In genomic region chr10:118161131-118161530, GRCm38 (mm10) we compare ENCODE assay signal across 14 mouse cellular contexts. TPM values are rescaled to one million over a fixed set of nuclear protein-coding genes. Genes with fewer than 3 reads are reported as not detected.
DNase-seq lines count a peak whose midpoint lies in the region; ATAC-seq and TF ChIP-seq lines count a peak whose summit lies in the region.
"Had no signal": no experiment of that assay in that cellular context is flagged by ENCODE, and none has a peak within 500 bp of the region (broad histone marks: within the 10 kb centered on the region; RNA-seq: fewer than 3 reads in every experiment).

No protein-coding gene starts in this region.

- no peak for TF ChIP-seq CTCF in MEL (IDR thresholded peaks at IDR 0.05 in 2 of 3, conservative IDR thresholded peaks at IDR 0.05 in 1 of 3; ENCODE audit: control insufficient read depth in 1 of 3, insufficient read depth in 1 of 3, low read depth in 2 of 3, low read length in 3 of 3, poor library complexity in 1 of 3, severe bottlenecking in 1 of 3)

- peaks cover 0 to 3% of the 10 kb centered on the region in 2 experiments; a peak in 2 of 4 replicates for H3K36me3 ChIP-seq in MEL (ENCODE audit: control insufficient read depth in 1 of 2, insufficient read depth in 2 of 2, low read length in 2 of 2)

- H3K79me2 ChIP-seq in MEL (ENCODE audit: control insufficient read depth, insufficient read depth, low read length, poor library complexity), result no peaks in the 10 kb centered on the region; the same call in 1 of the 2 replicates

- TF ChIP-seq RAD21 in MEL (IDR thresholded peaks at IDR 0.05; ENCODE audit: low read depth, low read length), result no peak

- no peak overlapping the region for H3K4me3 ChIP-seq in MEL (ENCODE audit: control insufficient read depth in 1 of 2, insufficient read depth in 1 of 2, low read depth in 2 of 2, low read length in 2 of 2)
- H3K4me3 ChIP-seq: forebrain, embryonic 15.5 days; heart, embryonic 10.5 days; hindbrain, embryonic 15.5 days; kidney, embryonic 15.5 days; liver, embryonic 13.5 days had no signal

- peak; percentile 36 for DNase-seq in MEL (ENCODE audit: low read depth, low spot score)
- peak; percentile 17 to 42 for DNase-seq in layer of hippocampus, postnatal 25 days (ENCODE audit: extremely low spot score in 1 of 2, low spot score in 1 of 2)
- DNase-seq in lung, postnatal 36 days, result peak; percentile 28
- no peak for DNase-seq in gastrocnemius, adult 8-10 months (ENCODE audit: low spot score in 2 of 2)
- no peak for DNase-seq in T-cell, adult 2 months (ENCODE audit: low spot score)
- DNase-seq: liver, embryonic 13.5 days had no signal

- no peaks in the 10 kb centered on the region for H3K9me3 ChIP-seq in MEL (replicated peaks; ENCODE audit: insufficient read depth, low read length)
- H3K9me3 ChIP-seq: forebrain, embryonic 15.5 days; heart, embryonic 10.5 days; hindbrain, embryonic 15.5 days; kidney, embryonic 15.5 days; liver, embryonic 13.5 days had no signal

- no peak overlapping the region for H3K9ac ChIP-seq in MEL (ENCODE audit: control insufficient read depth, low read depth, low read length, poor library complexity, severe bottlenecking)
- H3K9ac ChIP-seq: forebrain, embryonic 15.5 days; hindbrain, embryonic 15.5 days; kidney, embryonic 15.5 days; liver, embryonic 13.5 days had no signal

- H3K4me1 ChIP-seq in MEL (ENCODE audit: control insufficient read depth in 1 of 2, insufficient read depth in 2 of 2, low read length in 2 of 2), result no peaks in the 10 kb centered on the region
- H3K4me1 ChIP-seq: forebrain, embryonic 15.5 days; heart, embryonic 10.5 days; hindbrain, embryonic 15.5 days; kidney, embryonic 15.5 days; liver, embryonic 13.5 days had no signal

- no peak for TF ChIP-seq EP300 in MEL (IDR thresholded peaks at IDR 0.05; ENCODE audit: low read depth in 1 of 2, low read length in 2 of 2)

- peak; percentile 97 for ATAC-seq in frontal cortex, adult (ENCODE audit: low TSS enrichment)
- ATAC-seq in activated CD4-positive, CD25-positive, alpha-beta regulatory T cell, adult 4 months, result no peak
- ATAC-seq: forebrain, embryonic 15.5 days had no signal

- no peaks in the 10 kb centered on the region for H3K27me3 ChIP-seq in MEL (ENCODE audit: control insufficient read depth in 1 of 2, insufficient read depth in 2 of 2, low read length in 2 of 2)
- H3K27me3 ChIP-seq: CH12.LX; forebrain, embryonic 15.5 days; hindbrain, embryonic 15.5 days; kidney, embryonic 15.5 days; liver, embryonic 13.5 days had no signal

- no peak for TF ChIP-seq POLR2A in MEL (IDR thresholded peaks at IDR 0.05; ENCODE audit: control insufficient read depth in 1 of 2, insufficient read depth in 1 of 2, low read depth in 1 of 2, low read length in 2 of 2, poor library complexity in 1 of 2)

- no peak overlapping the region for H3K27ac ChIP-seq in MEL (ENCODE audit: control insufficient read depth, low read depth, low read length)
- H3K27ac ChIP-seq: forebrain, embryonic 15.5 days; heart, embryonic 10.5 days; hindbrain, embryonic 15.5 days; kidney, embryonic 15.5 days; liver, embryonic 13.5 days had no signal

TF ChIP-seq in MEL, 35 proteins besides CTCF, POLR2A, EP300 and RAD21:
- TF ChIP-seq NELFE (IDR thresholded peaks at IDR 0.05; ENCODE audit: low read depth, low read length) (no peak), NRF1 (IDR thresholded peaks at IDR 0.05; ENCODE audit: insufficient read depth, low read depth, low read length, poor library complexity, severe bottlenecking) (no peak), MXI1 (IDR thresholded peaks at IDR 0.05; ENCODE audit: low read depth, low read length) (no peak), BHLHE40 (IDR thresholded peaks at IDR 0.05; ENCODE audit: borderline replicate concordance, low read depth, low read length) (no peak), ZKSCAN1 (IDR thresholded peaks at IDR 0.05; ENCODE audit: low read depth, low read length) (no peak), USF1 (IDR thresholded peaks at IDR 0.05; ENCODE audit: low read depth, low read length) (no peak), CHD1 (IDR thresholded peaks at IDR 0.05; ENCODE audit: low read depth, low read length) (no peak), CHD2 (IDR thresholded peaks at IDR 0.05; ENCODE audit: low read length) (no peak), POLR2AphosphoS2 (IDR thresholded peaks at IDR 0.05; ENCODE audit: low read length) (no peak), MAFK (IDR thresholded peaks at IDR 0.05; ENCODE audit: borderline replicate concordance, low read depth, low read length) (no peak), MAZ (IDR thresholded peaks at IDR 0.05; ENCODE audit: low read depth, low read length) (no peak), JUND (IDR thresholded peaks at IDR 0.05; ENCODE audit: low read depth, low read length) (no peak), KAT2A (conservative IDR thresholded peaks at IDR 0.05; ENCODE audit: low read depth, low read length) (no peak), SIN3A (IDR thresholded peaks at IDR 0.05; ENCODE audit: low read length) (no peak), USF2 (IDR thresholded peaks at IDR 0.05; ENCODE audit: borderline replicate concordance in 1 of 2, insufficient read depth in 1 of 2, low read depth in 1 of 2, low read length in 2 of 2) (no peak), GATA1 (IDR thresholded peaks at IDR 0.05; ENCODE audit: low read depth, low read length) (no peak), SMC3 (IDR thresholded peaks at IDR 0.05; ENCODE audit: low read depth, low read length) (no peak)

RNA-seq across cellular contexts. Expression of gene Mdm1, which starts 19.5 kb away (rescaled TPM):
- 27.9 and 28.0 TPM in 2 replicates for total RNA-seq in MEL (2012; rRNA removed)
- polyA plus RNA-seq in MEL (2012; ENCODE audit: insufficient read depth in 1 of 2, insufficient read length in 2 of 2, low read depth in 1 of 2, low replicate concordance in 2 of 2, missing spikeins in 1 of 2), result 10 to 100 TPM in 1 of 2 experiments, not detected in 1; 44.5 TPM
- 10 to 100 TPM in 1 of 2 experiments, 1 to 10 TPM in 1; 8.4 to 10.1 TPM for total RNA-seq in layer of hippocampus, postnatal 25 days (2021)
- total RNA-seq in gastrocnemius, adult 8-10 months (2022), result 1 to 10 TPM; 1.1 to 1.8 (median 1.6) TPM
- 10 to 100 TPM in 1 of 2 experiments, 1 to 10 TPM in 1; 6.3 to 10.3 TPM for polyA plus RNA-seq in activated CD4-positive, CD25-positive, alpha-beta regulatory T cell, adult 4 months (2017; shearing (Covaris generic))

RNA-seq across cellular contexts. Expression of gene Il22, which starts 43.6 kb away (rescaled TPM):
- total RNA-seq in MEL (2012; rRNA removed), result not detected in 2 replicates
- not detected for polyA plus RNA-seq in MEL (2012; ENCODE audit: insufficient read depth in 1 of 2, insufficient read length in 2 of 2, low read depth in 1 of 2, low replicate concordance in 2 of 2, missing spikeins in 1 of 2)
- not detected for total RNA-seq in layer of hippocampus, postnatal 25 days (2021)
- total RNA-seq in gastrocnemius, adult 8-10 months (2022), result not detected
- not detected for polyA plus RNA-seq in activated CD4-positive, CD25-positive, alpha-beta regulatory T cell, adult 4 months (2017; shearing (Covaris generic))
- total RNA-seq: CH12.LX had no signal
- polyA plus RNA-seq: embryonic facial prominence, embryonic 11.5 days; forebrain, embryonic 15.5 days; kidney, embryonic 15.5 days; liver, embryonic 13.5 days had no signal

Comparison
In these comparisons a context has a peak if more than half of its experiments do, and no peak if none do; other contexts are left out.
1. DNase-seq: peak in MEL (single experiment), layer of hippocampus, postnatal 25 days (2 of 2) and lung, postnatal 36 days (single experiment); none in gastrocnemius, adult 8-10 months (0 of 2) and T-cell, adult 2 months (single experiment).